Mouse (Mus musculus): Measurements from ENCODE around the gene Gm20388. TPM values are rescaled to one million over a fixed set of nuclear protein-coding genes. Genes with fewer than 3 reads are reported as not detected.

Gm20388 gene
- total RNA-seq, 2 experiments from 2014 or later, result 1.3 to 8.5 TPM

- DNase-seq (ENCODE audit: low spot score in 2 of 2), result no peak
Measured at GRCm38 (mm10) chr8:119914161-119914560, 3.5 kb downstream of the Gm20388 start.

DNA sequence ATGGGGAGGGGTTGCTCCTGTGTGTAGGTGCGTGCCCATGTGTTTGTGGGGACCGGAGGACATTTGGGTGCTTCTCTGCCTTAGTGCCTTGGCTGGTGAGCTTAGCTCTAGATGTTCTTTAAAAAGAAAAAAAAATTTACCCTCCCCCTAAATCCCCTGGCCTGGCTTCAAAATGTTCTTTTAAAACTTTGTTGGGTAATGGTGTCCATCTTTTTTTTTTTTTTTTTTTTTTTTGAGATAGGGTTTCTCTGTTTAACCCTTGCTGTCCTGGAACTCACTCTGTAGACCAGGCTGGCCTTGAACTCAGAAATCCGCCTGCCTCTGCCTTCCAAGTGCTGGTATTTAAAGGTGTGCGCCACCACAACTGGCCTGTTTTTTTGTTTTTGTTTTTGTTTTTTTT lies 4.7 kb downstream of the Gm20388 start:
- DNase-seq (ENCODE audit: low spot score in 2 of 2), result no peak

DNA sequence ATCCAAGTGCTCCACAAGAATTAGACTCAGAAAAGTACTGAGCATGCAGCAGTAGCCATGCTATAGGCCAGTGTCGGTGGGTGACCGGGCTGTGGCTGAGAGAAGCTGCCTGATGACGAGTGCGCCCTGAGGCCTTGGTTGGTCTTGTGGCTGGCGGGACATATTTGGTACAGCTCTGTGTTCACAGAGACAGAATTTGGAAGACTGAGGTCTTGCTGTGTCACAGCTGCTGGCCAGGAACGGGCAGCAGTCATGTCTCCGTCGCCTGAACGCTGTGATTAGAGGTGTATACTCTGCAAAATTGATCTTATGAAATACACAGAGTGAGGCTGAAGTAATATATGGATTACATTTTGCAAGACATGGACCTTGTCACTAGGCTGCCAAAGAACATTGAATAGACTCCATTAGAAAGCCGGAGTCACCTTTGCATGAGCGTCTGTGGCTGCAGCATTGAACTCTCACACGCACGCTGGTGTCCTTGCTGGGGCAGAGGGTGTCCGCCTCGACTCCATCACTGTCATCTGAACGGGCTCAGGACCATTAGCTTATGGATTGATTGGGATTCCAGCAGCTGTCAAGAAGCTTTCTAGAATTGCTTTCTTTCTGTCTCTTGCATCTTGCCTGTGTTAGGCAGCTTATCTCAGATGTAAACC lies 5.7 kb downstream of the Gm20388 start:
- no peak for DNase-seq (ENCODE audit: low spot score in 2 of 2)

GRCm38 (mm10) chr8:119917415-119917814 lies 6.8 kb downstream of the Gm20388 start:
- no peak for DNase-seq (ENCODE audit: low spot score in 2 of 2)

- no peak for DNase-seq (ENCODE audit: low spot score in 2 of 2)
Measured at GRCm38 (mm10) chr8:119918155-119918567, 7.5 kb downstream of the Gm20388 start.

DNA sequence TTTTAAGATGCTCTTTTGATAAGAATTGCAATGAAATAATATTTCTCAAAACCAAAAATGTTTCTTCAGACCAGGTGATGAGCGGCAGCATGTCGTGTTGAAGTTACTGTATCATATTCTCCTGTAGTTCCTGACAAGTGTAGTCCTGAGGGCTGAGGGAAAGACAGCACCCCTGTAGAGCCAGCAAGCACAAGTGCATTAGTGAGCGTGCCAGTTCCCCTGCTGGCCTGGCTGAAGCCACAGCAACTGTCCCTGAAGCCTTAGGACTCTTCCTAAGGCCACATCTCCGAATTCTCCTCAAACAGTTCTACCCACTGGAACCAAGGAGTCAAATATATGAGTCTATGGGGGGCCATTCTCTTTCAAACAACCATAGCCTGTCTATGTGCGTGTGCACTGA lies 12.6 kb downstream of the Gm20388 start:
- no peak for DNase-seq (ENCODE audit: low spot score in 2 of 2)

DNA sequence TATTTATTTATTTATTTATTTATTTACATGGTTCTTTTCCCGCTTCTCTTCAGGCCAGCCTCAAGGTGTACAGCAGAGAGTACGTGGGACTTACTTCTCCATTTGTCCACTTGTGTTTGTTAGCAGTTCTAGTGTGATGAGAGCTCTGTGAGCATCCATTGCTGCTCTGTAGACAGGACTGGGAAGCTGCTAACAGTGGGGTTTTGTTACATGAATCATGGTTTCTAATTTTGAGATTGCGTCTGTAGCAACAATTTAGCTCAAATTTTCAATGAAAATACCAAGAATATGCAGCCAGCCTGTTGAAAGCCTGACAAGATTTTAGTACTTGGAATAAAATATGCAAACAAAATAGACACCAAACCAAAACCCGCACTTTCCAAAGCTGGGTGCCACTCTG lies 14.8 kb downstream of the Gm20388 start:
- no peak for DNase-seq (ENCODE audit: low spot score in 2 of 2)

GRCm38 (mm10) chr8:119926474-119926873 lies 15.8 kb downstream of the Gm20388 start:
- no peak for DNase-seq (ENCODE audit: low spot score in 2 of 2)

GRCm38 (mm10) chr8:119927422-119928092 lies 16.9 kb downstream of the Gm20388 start:
- no peak for DNase-seq (ENCODE audit: low spot score in 2 of 2)

- no peak for DNase-seq (ENCODE audit: low spot score in 2 of 2)
Measured at GRCm38 (mm10) chr8:119931317-119931716, 20.7 kb downstream of the Gm20388 start.

DNA sequence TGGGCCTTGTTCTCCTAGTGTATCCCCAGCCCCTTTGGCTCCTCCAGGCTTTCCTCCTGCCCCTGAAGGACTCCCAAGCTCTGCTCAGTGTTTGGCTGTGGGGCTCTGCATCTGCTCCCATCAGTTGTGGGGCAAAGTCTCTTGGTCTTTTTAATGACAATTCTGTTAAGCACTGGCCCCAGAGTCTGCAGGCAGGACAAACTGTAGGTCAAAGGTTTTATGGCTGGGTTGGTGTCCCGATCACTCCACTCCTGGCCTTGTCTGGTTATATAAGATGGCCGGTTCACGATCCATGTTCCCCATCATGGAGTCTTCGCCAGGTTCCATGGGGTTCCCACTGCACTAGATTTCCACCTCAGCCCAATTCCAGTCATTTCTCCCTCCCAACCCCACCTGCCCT lies 23.0 kb downstream of the Gm20388 start:
- no peak for DNase-seq (ENCODE audit: low spot score in 2 of 2)

DNA sequence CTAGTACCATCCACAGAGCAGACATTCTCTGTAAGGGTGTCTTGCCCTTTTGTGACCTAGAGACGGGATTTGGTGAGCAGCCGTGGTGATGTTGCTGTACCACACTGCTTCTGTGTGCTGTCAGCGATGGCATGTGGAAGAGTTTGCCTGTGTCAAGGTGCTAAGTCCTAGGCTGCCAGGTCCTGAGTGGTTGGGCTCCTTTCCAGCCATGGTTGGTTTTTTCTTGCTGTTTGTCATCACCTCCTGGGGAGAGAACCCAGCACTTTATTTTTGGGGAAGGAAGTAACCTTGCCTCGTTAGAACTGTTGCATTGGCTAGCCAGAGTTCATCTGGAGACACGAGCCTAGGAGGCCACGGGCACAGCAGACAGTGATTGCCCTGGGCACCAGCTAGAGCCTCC lies 24.9 kb downstream of the Gm20388 start:
- DNase-seq (ENCODE audit: low spot score in 2 of 2), result no peak

- no peak for DNase-seq (ENCODE audit: low spot score in 2 of 2)
Measured at GRCm38 (mm10) chr8:119938481-119938880, 27.8 kb downstream of the Gm20388 start.

DNA sequence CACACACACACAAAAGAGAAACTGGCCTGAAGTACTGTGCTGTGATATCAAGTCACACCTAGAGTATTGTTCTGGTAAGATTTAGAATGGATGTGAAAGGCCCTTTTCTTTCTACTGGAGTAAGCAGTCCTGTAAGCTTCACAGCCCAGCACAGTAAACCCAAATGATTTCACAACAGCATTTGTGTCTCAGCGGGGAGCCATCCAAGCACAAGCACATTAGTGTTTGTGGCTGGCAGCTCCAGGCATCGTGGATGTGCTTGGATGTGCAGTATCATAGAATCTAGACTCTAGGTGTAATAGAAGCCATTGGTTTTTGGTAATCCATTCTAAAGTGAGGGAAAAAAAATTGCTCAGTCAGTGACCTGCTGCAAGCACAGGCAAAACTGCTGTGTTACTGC lies 28.7 kb downstream of the Gm20388 start:
- no peak for DNase-seq (ENCODE audit: low spot score in 2 of 2)

DNA sequence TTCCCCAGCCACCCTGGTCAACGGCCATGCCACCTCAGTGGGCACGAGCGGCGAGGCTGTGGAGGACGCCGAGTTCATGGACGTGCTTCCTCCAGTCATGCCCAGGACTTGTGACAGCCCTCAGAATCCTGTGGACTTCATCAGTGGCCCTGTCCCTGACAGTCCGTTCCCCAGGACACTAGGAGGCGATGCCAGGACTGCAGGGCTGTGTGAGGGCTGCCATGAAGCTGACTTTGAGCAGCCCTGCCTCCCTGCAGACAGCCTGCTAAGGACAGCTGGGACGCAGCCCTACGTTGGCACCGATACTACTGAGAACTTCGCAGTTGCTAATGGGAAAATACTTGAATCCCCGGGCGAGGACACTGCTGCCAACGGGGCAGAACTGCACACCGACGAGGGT lies 30.8 kb downstream of the Gm20388 start:
- no peak for DNase-seq (ENCODE audit: low spot score in 2 of 2)

GRCm38 (mm10) chr8:119943616-119944015 lies 33.0 kb downstream of the Gm20388 start:
- no peak for DNase-seq (ENCODE audit: low spot score in 2 of 2)

DNA sequence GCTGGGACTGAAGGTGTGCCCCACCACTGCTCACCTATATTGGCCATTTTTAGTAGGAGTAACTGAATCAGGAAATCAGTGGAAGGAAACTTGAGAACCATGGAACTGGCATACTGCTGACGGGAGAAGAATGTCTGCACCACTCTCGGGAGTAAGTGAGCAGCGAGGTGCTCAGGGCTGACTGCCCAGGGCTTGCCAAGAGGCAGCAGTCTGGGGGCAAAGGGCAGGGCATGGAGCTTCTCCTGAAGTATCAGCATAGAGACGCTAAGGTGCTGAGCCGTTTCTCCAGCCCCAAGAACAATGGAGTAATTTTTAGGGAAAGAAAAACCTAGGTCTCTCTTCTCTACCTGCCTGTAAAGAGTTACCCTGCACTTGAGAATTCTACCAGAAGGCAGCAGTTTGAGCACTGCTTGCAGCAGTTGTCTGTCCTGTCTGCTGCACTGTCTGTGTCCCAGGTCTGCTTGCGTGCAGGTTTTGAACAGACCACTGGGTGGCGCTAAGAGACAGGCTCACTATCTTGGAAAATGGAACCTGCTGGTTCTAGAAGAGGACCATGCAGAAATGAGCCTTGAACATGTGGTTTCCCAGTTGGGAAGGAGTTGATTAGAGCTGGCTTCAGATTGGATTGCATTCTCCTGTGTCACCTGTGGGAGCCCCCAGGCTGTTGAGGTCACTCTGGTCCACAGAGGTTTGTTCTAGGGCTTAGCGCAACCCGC lies 33.6 kb downstream of the Gm20388 start:
- peak; percentile 69 to 75 for DNase-seq (ENCODE audit: low spot score in 2 of 2)

DNA sequence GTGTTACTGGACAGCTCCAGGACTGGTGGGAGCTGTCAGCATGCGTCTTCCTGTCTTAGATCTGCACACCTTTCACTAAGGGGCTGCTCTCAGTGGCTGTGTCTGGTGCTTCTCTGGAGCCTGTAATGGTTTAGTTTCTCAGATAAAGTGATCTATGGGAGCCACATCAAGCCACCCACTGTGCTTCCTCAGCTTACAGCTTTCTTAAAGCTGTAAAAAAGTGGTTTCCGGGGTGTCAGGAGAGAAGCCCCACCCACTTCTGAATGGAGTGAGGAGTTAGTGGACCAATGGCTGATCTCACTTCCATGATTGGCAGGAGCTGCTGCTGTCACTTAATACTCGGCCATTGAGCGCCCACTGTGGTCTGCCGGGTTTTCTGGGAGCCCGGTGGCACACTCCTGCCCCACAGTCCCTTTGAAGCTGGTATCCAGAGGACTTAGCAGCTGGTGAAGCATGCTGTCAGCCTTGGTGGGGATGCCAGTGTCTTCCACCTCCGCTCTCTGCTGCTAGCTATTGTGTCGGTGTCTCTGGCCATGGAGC lies 35.8 kb downstream of the Gm20388 start:
- DNase-seq (ENCODE audit: low spot score in 2 of 2), result no peak

DNA sequence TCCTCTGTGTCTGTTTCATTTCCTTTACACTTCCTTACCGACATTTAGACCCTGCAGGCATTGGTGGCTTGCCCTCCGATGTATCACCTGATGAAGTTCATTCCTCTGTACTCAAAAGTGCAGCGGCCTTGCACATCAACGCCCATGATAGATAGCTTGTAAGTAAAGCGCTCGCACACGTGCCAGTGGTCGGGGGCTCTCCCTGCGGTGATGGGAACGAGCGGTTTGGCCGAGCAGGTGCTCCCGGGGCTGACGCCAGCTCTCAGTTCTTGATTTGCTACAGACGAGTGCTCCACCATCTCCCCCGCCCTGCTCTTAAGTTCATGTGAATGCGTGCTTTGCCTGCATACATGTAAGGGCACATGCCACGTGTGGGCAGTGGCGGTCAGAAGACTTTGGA lies 37.0 kb downstream of the Gm20388 start:
- no peak for DNase-seq (ENCODE audit: low spot score in 2 of 2)

DNA sequence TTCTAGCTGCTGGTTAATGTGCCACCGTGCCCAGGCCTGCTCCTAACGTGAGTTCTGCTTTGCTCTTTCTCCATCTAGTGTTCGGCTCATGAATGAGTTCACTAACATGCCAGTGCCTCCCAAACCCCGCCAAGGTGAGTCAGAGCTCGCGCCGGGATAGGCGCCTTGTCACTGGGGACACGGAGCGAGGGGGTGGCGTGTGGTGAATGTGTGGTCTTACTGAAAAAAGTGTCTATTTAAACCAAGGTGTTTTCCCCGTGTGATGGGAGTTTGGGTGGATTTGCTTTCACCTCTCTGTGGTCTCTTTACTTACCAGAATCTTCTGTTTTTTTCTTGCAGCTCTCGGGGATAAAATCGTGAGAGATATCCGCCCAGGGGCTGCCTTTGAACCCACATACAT lies 37.7 kb downstream of the Gm20388 start:
- DNase-seq (ENCODE audit: low spot score in 2 of 2), result no peak

- no peak for DNase-seq (ENCODE audit: low spot score in 2 of 2)
Measured at GRCm38 (mm10) chr8:119952282-119952681, 41.6 kb downstream of the Gm20388 start.

- DNase-seq (ENCODE audit: low spot score in 2 of 2), result no peak
Measured at GRCm38 (mm10) chr8:119952747-119953146, 42.1 kb downstream of the Gm20388 start.

Measured in adrenal gland, adult 18-20 months (tissue).